Mouse (Mus musculus) heart, adult 9 months (tissue): ENCODE measurements around the gene Higd1c.
"Not testable (repeated sequence)": the region's sequence is repeated elsewhere in the genome, so short reads cannot be mapped to it uniquely, and the experiment has no call there.

ENCODE experiments used
- DNase-seq, 2 experiments: peaks; one replicate each; pipeline ENCODE4 v3.0.0; 2022; ENCODE audit warnings: low spot score in 2 of 2

Higd1c gene

DNA sequence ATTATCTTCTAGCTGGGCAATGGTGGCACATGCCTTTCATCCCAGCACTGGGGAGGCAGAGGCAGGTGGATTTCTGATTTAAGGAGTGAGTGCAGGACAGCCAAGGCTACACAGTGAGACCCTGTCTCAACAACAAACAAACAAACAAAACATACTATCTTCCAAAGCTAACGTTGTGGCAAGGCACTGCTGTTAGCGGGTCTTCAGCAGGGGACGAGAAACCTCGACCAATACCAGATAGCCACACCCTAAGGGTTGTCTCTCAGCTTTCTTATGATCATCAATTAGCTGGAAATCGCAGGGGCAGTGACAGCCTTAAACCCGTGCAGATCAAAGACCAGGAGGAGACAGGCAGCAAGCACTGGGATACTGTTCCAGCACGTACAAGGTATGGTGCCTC lies at the start of gene Higd1c:
Gene Higd1c, plus strand, starts transcription at position 301 of the 400 bp plus-strand sequence.
- no peak for DNase-seq

GRCm38 (mm10) chr15:100318014-100318671 lies 46.2 kb upstream of the Higd1c start:
- DNase-seq, result peak; percentile 38 to 40

DNA sequence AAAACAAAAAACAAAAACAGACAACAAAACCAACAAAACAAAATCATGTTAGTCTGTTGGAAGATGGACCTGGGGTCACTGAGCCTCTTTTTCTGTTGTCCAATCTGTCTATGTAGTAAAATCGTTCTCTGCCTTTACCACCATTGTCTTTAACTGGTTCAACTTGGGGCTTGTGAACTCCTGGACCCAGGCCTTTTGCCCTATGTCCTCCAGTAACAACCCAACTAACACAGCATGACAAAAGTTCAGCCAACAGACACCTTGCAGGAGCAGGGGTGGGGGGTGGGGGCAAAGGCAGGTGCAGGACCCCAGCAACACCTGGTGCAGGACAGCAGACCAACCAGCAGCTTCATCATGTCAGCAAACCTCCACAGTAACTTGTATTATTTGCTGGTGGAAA lies 44.5 kb upstream of the Higd1c start:
- DNase-seq, result no peak

- DNase-seq, result peak; percentile 12 to 26
Observed at GRCm38 (mm10) chr15:100320295-100320905, 43.9 kb upstream of the Higd1c start.

DNA sequence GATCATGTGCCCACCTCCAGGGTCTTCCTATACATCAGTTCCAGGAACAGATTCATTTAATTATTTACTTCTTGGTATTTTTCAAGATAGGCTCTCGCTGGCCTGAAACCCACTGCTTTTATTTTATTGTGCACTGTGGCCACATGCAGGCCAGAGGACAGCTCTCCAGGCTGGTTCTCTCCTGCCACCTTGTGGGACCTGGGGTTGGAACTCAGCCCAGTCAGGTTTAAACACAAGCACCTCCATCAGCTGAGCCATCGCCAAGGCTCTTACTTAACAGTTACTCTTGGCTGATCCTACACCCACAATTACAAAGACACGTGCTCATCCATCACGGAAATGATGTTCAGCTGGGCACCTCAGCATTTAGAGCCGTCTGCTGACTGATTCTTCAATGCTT lies 43.2 kb upstream of the Higd1c start:
- peak in 1 of 2 experiments; percentile 53 for DNase-seq

DNA sequence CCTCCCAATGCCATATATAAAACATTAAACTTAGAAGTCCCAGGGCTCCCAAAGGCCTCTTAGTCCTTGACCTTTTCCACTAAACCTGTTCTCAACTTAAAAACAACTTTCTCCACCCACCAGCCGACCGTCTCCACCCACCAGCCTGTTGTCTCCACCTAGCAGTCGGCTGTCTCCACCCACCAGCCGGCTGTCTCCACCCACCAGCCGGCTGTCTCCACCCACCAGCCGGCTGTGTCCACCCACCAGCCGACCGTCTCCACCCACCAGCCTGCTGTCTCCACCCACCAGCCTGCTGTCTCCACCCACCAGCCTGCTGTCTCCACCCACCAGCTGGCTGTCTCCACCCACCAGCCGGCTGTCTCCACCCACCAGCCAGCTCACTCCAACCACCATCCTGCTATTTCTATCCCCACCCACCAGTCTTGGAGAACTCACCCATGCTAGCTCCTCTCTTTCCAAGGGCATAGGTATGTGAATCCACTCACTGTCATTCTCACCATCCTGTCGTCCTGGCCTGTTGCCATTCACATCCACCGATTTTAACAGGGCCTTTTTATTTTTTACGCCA lies 40.2 kb upstream of the Higd1c start:
- no peak for DNase-seq

DNA sequence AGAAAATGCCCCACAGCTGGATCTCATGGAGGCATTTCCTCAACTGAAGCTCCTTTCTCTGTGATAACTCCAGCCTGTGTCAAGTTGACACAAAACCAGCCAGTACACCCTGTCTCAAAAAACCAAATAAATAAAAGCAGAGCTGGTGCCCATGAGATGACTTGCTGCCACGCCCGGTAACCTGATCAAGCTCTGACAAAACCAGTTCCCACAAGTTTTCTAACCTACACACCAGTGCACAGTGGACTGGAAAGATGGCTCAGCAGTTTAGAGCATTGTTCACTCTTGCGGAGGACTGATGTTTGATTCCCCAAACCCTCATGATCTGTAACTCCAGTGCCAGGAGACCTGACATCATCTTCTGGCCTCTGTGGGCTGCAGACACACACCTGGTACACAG lies 39.1 kb upstream of the Higd1c start:
- DNase-seq, result no peak

DNA sequence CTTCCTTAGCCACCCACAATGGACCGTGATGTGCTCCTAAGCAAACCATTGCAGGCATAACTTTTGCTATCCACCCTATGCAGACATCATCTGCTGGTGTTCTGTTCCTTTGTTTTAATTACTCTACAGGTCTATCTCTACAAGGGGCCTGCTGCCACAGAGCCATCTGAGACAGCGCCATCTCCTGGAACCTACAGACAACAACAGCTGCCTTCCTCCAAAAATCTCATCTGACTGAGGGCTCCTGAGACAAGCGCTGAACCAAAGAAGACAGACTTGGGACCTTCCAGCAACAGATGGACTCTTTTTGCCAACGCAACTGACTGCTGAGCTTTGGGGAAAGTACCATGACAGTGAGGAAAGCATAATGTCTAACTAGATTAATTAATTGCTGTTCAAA lies 36.3 kb upstream of the Higd1c start:
- not testable (repeated sequence) for DNase-seq

GRCm38 (mm10) chr15:100329336-100329735 lies 35.0 kb upstream of the Higd1c start:
- not testable (repeated sequence) for DNase-seq

GRCm38 (mm10) chr15:100330739-100331138 lies 33.6 kb upstream of the Higd1c start:
- no peak for DNase-seq

DNA sequence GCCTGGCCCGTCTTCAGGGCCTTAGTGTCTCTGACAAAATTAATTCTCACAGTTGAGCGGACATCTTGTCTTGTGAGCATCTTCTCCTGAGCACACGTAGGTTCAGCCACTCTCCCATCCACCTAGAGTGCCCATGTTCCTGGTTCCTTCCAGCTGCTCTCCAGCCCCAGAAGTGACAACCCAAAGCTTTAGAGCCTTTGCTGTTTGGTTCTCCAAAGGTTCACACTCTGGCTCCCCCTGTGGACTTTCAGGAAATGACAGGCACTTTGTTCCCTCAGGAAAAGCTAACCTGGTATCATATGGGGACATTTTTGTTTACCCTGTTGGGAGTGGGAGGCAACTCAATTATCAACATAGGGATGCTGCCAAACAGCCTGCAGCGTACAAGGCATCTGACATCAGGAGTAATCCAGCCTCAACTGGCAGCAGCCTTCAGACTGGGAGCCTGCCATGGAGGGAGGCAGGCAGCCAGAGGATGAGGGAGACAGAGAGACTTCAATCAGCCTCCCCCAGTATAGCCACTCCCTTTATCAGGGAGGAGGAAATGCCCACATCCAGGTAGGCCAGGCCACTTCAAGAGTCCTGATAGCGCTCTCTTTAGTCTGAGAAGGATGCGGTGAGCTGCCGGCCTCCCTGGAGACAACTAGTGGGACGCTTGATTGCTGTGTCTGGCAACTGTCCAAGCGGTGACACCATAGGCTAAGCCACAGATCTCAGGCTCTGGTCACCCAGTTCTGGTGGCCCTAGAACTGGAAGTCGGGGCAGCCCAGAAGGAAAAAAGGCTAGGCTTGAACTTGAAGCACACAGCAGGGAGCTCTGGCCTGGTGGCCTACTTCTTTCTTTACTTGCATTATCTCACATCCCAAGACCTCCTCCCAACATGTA lies 32.0 kb upstream of the Higd1c start:
- DNase-seq, result peak in 1 of 2 experiments; percentile 9

DNA sequence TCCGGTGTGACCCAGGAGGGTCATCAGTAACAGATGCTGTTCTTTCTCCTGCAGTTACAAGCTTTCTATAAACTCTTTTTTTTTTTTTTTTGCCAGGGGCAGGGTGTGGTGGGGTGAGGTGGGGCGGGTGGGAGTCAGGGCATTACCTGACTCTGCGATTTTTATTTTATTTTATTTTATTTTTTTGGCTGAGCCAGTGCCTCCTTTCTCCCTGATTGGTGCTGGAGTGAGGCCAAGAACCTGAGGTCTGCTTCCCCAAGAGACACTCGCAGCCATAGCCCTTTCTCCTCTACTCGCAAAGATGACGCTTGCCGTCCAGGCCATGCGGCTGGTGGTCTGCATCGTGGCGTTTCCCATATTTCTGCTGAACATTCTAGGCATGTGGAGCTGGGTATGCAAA lies 29.7 kb upstream of the Higd1c start, which contains the start of gene Mettl7a3:
Gene Mettl7a3, plus strand, starts transcription at position 301 of the 400 bp plus-strand sequence.
- DNase-seq, result no peak

GRCm38 (mm10) chr15:100337328-100337727 lies 27.0 kb upstream of the Higd1c start:
- not testable (repeated sequence) for DNase-seq

DNA sequence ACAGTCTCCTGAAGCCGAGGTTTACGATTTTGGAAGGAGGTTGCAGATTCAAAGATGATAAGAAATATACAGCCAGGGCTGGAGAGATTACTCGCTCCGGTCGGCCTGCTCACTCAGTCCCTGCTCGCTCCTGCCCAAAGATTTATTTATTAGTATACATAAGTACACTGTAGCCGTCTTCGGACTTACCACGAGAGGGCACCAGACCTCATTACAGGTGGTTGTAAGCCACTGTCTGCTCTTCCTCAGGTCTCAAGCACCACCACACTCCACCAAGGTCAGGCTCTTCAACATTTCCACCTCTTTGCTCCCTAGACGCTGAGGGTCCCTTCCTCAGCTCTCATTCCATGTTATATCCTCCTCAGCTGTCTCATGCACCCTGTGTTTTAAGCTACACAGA lies 26.5 kb upstream of the Higd1c start:
- DNase-seq, result peak in 1 of 2 experiments; percentile 28

DNA sequence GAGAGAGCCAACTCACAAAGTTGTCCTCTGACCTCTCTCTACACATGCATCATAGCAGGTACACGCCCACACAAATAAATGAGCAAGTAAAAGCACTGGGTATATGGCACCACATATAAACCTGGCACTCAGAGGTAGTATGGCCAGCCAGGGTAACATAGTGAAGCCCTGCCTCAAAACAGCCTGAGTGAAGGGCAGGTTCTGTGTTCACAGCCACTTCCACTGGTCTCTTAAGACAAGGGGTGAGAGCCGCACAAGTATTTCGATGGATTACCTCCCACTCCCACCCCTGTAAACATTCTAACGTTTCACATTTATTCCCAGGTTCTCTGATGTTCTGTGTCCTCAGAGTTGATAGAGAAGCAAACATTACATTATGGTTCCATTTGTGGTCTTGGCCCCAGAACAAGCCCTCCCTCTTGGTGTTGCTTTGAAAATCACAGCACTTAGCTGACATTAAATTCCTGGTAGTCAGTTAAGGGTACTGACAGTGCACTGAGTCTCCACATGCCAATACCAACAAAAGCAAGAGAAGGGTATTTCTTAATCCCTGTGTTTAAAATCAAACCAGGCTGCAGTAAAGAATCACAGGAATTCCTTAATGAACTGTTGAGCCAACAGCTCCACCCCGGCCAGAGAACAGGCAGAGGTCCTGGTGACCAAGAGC lies 22.9 kb upstream of the Higd1c start:
- DNase-seq, result not testable (repeated sequence)

DNA sequence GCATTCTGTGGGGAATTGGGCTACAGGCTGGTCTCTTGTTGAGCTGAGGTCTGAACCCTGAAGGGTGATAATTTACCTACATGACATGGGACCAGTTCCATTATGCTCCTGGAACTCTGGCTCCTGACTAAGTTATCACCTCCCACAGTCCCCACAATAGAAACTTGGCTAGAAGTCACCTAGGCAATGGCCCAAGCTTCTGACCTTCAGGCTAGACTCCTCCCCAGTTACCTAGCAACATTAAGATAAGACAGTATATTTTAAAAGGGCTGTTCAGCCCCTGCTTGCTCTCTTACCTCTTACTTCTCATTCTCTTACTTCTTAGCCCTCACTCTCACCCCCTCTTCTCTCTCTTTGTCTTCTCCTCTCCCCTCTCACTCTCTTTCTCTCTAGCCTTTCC lies 18.9 kb upstream of the Higd1c start:
- DNase-seq, result peak; percentile 43 to 63

GRCm38 (mm10) chr15:100346761-100347160 lies 17.6 kb upstream of the Higd1c start:
- DNase-seq, result no peak

GRCm38 (mm10) chr15:100349496-100349895 lies 14.8 kb upstream of the Higd1c start:
- no peak for DNase-seq

DNA sequence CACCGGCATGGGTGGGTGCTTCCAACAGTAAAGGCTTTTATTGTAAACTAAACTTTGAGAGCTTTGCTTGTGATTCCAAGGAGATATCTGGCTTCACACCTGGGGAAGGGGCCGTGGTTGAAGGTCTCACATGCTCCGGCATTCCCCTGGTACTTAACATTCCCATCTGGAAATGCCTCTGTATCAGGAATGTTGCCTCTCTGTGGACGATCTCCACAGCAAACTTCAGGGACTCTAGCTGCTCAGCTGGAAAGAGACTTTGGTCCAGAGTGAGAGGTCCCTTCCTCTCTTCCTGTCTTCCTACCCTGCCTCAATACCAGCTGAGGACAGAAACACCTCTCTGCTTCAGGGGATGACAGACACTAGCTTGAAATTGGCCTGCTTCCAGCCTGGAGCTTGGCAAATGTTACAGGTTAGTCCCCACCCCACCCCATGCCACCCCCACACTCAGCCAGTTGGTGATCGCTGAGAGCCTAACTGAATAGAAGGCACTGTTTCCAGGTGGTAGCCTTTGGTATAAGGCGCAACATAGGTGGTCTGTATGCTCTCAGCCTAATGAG lies 12.8 kb upstream of the Higd1c start:
- no peak for DNase-seq

DNA sequence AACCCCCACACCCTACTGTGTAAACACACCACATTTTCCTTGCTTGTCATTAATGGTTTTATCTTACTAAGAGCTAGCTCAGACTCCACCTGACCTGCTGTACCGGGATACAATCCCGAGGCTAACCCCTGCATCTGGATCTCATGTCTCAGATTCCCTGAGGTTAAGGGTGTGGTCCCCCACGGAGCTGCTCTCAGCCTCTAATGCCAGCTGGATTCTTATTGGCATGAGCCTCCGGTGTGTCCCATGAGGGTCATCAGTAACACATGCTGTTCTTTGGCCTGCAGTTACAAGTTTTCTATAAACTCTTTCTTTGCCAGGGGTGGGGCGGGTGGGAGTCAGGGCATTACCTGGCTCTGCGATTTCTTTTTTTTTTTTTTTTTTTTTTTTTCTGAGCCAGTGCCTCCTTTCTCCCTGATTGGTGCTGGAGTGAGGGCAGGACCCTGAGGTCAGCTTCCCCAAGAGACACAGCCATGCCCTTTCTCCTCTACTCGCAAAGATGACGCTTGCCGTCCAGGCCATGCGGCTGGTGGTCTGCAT lies 11.6 kb upstream of the Higd1c start, which contains the start of the genes Methig1 and Mettl7a2:
Gene Methig1, plus strand, starts transcription at position 439 of the 540 bp plus-strand sequence.
Gene Mettl7a2, plus strand, starts transcription at position 490 of the 540 bp plus-strand sequence.
- DNase-seq, result no peak

- DNase-seq, result not testable (repeated sequence)
Observed at GRCm38 (mm10) chr15:100353399-100353798, 10.9 kb upstream of the Higd1c start.
